Mouse (Mus musculus): Measurements from ENCODE around the gene Fat2.

Gene Fat2

DNA sequence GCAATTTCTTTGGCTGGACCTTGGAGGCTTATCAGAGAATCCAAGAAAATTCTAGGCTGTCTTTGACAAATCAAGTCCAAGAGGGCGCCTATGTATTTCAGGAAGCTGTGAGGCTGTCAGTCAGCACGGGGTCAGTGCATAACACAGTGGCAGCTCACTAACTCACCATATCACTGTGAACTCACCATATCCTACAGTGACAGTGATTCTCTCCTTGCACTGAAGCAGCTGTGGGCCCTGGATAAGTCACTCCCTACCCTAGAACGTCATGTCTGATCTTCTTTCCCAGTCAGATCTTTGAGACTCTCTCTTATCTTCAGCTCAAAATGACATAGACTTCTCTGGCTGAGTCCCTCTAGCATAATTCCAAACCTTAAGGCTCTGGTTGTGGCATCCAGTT lies 96.9 kb downstream of the Fat2 start:
- DNase-seq (ENCODE audit: low spot score), result no peak

DNA sequence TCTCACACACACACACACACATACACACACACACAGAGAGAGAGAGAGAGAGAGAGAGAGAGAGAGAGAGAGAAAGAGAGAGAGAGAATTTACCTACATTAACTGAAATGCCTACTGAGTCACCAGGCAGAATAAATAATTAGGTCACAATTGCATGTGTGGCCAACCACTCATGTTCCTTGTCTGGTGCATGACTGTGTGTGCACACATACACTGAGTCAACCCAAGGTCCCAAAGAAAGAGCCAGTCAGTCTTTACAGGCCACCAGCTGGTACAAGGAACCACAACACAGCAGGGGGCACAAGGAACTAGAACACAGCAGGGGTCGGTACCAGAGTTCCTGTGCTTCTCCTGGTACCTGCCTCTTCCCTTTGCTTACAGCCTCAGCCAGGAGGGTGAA lies 99.5 kb downstream of the Fat2 start:
- no peak for DNase-seq (ENCODE audit: low spot score)

DNA sequence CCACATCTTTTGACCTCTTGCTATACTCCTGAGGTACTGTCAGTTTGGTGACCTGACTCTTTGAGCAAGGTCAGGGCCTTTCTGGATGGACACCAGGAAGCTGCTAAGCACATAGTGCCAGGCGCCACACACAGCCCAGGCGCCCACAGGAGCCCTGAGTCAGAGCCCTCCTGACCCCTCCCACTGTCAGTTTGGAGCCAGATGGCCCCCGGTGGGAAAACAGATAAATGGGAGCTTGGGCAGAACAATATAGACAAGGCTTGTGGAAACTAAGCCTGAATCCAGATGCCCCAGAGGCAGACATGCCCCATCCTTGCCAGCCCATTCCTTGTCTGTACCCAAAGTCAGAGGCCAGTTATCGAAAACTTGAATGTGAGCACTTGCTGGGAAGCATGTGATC lies 101.6 kb downstream of the Fat2 start:
- DNase-seq (ENCODE audit: low spot score), result no peak

DNA sequence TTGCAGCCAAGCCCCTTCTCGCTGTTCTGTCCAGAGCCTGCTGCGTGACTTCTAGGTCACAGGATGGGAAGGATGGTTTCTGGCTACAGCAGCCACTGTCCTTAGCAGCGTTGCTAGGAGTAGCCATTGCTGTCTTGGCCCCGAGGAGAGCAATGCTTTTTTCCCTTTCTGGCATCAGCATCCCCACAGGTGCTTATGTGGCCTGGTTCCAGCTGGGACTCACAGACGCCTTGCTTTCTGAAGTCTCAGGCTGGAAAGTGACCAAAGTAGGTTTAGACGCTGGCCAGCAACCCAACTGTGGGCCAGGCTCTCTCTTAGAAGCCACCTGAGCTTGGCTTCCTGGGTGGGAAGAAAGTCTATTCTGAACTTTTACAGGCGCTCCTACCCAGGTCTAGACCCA lies 102.1 kb downstream of the Fat2 start:
- no peak for DNase-seq (ENCODE audit: low spot score)

DNA sequence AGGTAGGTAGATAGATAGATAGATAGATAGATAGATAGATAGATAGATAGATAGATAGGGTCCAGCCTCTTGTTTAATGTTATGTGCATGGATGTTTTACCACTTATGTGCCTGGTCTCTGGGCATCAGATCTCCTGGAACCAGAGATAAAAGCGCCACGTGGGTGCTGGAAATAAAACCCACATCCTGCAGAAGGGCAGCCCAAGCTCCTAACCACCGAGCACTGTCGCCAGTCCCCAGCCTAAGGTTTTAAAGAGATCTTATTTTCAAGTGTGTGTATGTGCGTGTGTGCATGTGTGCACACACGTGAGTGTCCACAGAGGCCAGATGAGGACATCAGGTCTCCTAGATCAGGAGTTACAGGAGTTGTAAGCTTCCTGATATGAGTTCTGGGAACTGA lies 105.3 kb downstream of the Fat2 start:
- no peak for DNase-seq (ENCODE audit: low spot score)

DNA sequence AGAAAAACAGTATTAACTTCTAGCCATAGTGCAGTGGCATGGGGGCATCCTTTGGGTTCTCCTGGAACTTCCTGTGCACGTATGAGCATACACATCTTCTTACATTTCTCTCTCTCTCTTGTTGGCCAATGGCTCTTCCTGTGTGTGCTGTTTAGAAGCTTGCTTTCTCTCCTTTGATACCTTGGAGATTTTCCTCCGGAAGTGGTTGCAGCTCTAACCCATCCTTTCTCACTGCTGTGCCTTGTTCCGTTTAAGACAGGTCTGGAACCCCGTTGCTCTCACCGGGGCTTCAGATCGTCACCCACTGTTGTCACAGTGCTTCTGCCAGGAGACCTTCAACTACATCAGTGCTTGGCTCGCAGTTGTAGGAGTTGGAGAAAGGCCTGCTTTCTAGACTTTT lies 115.1 kb downstream of the Fat2 start:
- DNase-seq (ENCODE audit: low spot score), result no peak

DNA sequence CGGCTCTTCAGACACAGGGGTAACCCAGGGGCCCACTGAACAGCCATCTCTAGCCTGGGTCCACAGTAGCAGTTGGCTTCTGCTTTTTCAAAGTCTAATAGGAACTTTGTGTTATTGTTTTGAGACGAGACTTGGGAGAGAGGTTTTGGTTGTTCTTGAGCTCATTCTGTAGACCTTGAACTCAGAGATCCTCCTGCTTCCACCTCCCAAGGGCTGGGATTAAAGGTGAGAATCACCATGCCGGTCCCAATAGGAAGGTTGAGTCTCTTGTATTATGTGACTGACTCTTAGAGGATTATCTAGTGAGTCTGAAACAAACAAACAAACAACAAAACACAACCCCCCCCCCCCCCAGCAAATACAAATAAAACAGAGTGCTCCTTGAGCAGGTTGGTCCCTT lies 117.9 kb downstream of the Fat2 start:
- no peak for DNase-seq (ENCODE audit: low spot score)

DNA sequence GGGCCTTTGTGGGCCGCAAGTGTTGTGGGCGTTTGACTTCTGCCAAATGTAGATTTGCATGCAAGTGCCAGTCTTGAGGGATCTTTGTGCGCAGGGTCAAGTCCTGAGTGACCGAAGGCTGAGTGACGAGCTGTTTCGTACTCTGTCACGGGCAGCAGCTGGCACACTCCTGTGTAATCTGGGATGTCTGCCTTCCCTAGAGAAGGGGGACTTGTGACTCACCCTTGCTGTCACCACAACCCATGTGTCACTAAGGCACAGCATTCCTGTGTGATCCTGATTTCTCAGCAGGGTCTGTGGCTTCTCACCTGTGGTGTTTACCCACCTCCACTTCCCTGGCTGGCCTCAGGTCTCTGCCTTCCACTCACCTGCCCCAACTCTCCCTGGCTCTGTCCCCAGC lies 118.5 kb downstream of the Fat2 start:
- no peak for DNase-seq (ENCODE audit: low spot score)

DNA sequence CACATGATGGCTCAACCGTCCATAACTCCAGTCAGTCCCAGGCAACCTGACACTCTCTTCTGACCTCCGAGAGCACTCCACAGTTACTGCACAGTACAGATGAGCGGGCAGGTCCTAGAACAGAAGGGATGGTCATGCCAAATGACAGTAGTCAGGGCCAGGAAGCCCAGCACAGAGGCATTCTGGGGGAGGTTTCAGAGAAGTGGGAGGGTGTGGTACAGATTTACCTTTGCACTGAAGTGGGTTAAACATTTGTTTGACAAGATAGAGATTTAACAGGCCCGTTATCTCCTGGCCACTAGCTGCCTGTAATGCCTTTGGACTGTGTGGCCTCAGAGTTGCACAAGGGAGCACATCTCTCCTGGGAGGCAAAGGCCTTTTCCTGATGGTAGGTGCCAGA lies 118.9 kb downstream of the Fat2 start:
- no peak for DNase-seq (ENCODE audit: low spot score)

DNA sequence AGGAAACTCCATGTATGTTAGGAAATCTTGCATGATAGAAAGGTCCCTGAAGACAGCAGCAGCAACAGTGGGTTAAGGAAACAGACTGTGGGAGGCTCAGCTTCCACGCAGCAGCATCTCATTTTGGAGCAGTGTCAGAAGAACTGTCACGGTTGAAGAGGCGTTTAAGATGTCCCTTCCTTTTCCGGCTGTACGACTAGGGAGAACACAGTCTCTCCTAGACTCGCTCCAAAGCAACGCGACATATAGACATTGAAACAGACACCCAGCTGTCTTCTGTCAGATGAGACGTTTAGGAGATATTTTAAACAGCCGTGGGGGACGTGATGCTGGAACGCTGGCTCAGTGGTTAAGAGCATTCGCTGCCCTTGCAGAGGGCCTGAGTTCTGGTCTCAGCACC lies 119.5 kb downstream of the Fat2 start:
- no peak for DNase-seq (ENCODE audit: low spot score)

DNA sequence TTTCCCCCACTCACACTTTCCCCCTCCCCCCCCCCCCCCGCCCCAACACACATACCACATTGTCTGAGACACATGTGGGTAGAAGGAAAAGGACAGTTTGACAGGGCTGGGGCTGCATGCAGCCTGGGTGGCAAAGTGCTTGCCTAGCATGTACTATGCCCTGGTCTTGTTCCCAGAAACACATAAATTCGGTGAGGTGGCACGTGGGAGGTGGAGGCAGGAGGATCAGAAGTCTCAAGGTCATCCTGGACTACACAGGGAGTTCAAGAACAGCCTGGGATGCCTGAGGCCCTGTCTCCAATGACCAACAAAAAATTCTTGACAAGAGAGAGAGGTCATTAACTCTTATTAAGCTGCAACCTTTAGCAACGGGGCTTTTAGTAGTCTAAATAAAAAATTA lies 120.3 kb downstream of the Fat2 start:
- no peak for DNase-seq (ENCODE audit: low spot score)

DNA sequence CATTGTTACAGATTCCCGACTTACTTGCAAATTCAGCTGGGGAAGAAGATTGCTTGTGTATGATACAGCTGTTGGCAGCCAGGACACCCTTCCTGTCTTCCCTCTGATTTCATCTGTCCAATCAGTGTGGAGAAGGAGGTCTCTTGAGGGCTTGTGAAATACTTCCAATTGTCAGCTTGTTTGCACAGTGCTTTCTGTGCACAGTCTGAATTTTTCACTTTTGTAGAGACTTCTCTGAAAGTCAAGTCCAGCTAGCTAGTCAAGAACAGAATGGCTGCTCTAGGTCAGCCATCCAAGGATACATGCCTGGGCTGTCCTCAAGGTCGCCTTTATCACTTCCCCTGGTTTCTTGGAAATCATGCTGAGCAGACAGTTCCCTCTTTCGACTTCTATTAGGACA lies 121.4 kb downstream of the Fat2 start:
- DNase-seq (ENCODE audit: low spot score), result no peak

DNA sequence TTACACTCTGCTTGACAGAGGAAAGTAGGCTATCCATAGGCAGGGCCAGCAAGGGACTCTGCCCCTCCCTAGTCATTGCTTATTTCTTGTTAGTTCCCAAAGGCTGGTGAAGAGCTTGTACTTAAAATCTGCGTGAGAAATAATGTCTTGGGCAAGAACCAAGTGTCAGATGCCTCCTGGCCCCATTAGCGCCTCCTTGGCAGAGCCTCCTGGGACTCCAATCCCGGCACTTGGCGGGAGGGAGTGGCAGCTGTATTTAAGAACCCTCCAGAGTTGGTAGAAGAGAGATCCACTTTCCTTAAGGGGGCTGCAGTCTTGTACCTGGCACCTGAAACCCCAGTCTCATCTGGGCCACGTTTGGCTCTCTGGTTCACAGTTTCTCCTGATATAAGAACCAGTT lies 122.2 kb downstream of the Fat2 start:
- DNase-seq (ENCODE audit: low spot score), result no peak

DNA sequence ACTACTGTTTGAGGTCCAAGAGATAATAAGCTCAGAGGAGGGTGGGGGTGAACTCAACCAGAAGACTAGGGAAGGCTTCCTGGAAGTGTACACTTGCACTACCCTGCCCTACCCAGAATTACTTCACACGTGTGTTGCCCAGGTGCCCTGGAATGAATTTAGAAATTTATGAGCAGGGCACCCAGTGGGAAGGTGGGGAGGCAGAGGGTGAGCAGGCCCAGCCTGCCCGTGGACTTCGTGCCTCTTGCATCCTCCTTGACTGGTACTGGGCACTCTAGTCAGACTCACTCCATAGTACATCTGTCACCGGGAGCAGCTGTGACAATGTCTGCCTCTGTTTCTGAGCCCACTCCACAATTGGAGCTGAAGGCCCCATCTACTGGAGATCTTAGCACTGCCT lies 122.8 kb downstream of the Fat2 start:
- DNase-seq (ENCODE audit: low spot score), result no peak

DNA sequence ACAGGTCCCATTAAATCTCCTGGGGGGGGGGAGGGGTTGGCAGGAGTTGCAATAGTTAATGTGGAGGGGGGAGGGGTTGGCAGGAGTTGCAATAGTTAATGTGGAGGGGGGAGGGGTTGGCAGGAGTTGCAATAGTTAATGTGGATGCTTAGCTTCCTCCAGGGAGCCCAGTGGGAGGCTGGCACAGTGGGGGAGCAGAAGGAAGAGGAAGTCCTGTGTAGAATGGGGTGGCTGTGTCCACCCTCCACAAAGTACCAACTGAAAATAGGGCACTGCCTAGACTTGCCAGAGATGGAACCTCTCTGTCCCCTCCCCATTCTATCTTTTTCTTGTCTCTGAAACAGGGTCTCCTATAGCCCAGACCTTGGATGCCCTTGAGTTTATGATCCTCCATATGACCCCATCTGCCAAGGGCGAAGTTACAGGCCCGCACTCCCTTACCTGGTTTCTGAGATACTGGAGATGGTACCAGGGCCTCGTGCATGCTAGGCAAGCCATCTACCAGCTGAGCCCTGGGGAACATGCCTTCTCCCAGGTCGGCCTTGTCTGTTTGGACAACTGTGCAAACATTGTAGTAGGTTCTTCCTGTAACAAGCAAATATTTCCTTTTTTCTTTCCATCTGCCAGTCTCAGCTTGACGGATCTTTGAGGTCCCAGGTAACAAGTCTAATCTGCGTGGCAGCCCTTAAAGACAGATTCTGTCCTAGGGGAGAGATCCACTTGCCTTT lies 126.6 kb downstream of the Fat2 start:
- no peak for DNase-seq (ENCODE audit: low spot score)

DNA sequence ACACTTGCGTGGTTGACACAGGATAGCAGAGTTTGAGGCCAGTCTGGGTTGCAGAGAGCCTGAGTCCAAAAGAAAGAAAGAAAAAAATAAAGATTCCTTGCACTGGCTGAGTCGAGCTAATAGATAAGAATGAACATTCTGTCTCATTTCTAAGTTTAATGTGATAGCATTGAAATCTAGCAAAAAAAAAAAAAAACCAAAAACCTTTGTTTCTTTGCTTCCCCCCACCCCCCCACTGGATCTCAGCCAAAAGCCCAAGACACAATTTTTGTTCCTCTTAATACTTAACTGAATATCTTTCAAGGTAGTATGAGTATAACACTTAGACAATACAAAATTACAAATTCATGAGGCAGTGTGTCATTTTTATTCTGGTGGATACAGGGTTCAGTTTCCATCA lies 127.3 kb downstream of the Fat2 start:
- DNase-seq (ENCODE audit: low spot score), result no peak

DNA sequence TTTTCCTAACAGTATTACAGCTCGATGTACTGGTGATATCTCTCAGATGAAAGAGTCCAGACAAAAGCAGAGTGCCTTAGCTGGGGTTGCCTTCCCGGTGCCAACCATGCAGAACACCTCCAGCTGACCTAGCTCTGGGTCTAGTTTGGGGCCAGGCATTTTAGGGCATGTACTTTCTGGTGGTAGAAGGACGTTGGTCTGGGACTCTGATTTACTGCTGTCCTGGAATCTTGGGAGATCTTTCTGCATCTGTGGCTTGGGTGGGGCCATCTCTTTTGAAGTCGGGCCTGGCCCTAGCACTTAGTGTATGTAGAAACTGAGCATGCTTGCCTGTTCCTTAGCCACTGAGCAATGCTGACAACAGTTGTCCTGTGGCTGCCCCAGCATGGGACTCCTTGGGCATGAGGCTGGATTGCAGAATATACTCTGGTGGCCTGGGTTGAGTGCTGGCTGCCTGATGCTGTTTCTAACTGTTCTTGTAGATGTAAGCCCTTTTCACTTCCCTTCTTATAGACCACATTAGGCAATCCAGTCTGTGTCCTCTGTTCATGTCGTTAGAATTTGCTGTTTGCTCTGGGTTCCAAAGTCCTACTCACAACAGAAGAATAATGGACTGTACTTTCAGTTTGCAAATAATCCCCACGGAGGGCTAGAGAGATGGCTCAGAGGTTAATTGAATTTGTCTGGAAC lies 128.2 kb downstream of the Fat2 start:
- peak; percentile 50 for DNase-seq (ENCODE audit: low spot score)

DNA sequence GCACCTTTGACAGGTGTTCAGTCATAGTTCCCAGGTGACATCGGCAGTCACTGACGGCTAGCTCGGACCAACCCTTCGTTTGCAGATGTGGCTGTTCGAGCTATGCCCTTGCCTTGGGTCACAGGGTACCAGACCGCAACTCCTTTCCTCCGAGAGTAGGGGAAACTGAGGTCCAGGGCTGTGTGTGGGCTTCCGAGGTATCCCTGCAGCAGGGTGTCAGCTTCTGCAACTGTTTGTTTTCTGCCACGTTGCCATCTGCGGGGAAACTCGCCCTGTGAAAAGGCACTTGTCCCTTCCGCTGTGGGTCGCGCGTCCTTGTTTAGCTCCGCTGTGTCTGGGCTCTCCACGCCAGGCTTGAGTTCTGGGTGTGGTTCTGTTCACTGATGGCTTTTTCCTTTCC lies 131.8 kb downstream of the Fat2 start:
- peak; percentile 32 for DNase-seq (ENCODE audit: low spot score)

DNA sequence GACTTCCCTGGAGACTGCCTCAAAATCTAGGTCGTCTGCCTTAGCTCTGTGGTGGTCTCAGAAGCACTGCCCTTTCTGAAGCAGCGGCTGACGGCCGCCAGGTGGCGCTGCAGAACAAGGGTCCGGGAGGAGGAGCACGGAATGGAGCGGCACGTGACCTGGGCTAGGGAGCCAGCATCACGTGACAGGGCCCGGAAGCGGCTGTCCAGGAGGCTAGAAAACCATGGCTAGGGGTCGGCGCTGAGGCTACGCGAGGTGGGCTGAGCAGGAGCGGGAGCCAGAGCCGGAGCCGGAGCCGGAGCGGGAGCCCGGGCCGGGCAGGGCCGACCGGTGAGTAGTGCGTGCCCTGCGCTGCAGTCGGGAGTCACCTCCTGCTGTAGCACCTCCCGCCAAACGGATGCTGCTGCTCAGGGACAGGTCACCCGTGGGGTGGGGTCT lies 132.2 kb downstream of the Fat2 start, which contains the start of gene Slc36a1:
Gene Slc36a1, plus strand, starts transcription at position 192 of the 438 bp plus-strand sequence.
- peak; percentile 95 for DNase-seq (ENCODE audit: low spot score)
